Mouse (Mus musculus): ENCODE measurements around the gene Calcb.

DNA sequence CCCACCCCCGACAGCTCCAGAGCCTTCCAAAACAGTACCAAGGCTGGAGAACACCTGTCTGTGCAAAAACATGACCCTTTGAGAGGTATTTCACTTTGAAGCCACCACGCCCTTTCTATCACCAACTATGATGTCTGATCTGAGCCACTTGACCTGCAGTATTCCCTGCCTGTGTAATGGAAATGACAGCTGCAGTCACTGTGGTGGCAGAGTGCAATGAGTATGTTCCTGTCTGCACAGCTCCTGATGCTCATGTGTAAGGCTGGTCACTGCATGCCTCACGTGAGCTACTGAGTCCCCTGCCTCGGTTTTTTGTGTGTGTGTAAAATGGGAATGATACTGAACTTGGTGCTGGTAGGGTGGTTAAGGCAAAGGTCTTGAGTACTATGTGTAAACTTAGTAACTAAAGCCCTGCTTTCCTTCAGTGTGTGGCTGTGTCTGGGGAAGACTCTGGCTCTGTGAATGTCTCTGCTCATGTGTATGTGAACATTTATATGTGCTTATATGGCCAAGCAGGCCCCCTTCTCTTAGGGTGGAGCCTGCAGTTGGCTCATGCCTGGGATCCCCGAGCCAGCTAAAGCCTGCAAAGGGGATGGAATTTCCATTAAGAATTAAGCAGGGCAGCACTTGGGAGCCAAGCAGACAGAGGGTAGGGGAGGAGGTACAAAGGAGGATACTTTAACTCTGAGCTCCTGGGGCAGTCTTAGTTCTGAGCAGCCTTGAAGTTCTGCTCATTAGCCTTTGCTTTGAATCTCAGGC is 24.8 kb downstream of the Calcb start, which contains the start of gene Insc:
- no peak for TF ChIP-seq POLR2A (IDR thresholded peaks at IDR 0.05; ENCODE audit: control insufficient read depth, low read depth, low read length)
- TF ChIP-seq CTCF (IDR thresholded peaks at IDR 0.05; ENCODE audit: control insufficient read depth, insufficient read depth, insufficient replicate concordance, low read depth, low read length): no peak

All from testis, adult 2 months (tissue).